Mouse (Mus musculus) spleen, postnatal 14 days (tissue): Measurements from ENCODE around the gene Ccl21b.
"Not testable (repeated sequence)": the region's sequence is repeated elsewhere in the genome, so short reads cannot be mapped to it uniquely, and the experiment has no call there.

Experiments
- DNase-seq, 2 experiments: peaks; one replicate each; pipeline ENCODE4 v3.0.0; 2021 to 2022; ENCODE audit warnings: low spot score in 2 of 2

The Ccl21b gene

DNA sequence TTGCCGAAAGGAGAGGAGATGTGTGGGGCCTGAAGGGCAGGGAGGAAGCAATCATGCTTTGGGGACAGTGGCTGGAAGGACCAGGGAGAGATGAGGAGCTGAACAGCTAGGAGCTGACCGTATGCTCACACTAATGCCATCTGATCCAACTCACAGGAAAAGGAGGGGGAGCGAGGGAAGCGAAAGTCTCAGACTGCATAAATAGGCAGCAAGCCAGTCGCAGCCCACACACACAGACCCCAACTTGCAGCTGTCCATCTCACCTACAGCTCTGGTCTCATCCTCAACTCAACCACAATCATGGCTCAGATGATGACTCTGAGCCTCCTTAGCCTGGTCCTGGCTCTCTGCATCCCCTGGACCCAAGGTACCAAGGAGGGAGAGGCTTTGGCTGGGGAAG, at the start of gene Ccl21b:
Gene Ccl21b (plus strand): TSS at position 301 of the 400 bp plus-strand sequence.
- DNase-seq = not testable (repeated sequence)

DNA sequence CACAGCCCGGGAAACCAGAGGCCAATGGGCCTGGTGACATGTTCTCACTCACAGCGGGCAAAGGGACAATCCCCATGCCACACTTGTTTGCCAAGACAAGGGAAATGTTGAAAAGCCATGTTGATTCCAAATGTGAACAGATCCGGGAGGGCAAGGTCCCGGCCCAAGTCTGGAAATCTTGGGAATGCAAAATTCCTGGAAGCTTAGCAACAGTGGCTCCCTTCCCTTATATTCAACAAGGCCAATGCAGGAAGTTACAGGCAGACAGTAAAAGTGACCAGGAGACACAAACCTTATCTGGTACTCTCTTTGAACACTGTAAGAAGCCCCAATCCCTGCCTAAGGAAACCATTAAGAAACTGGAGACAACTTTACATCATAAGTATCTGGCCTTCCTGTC, 15.2 kb upstream of the Ccl21b start, which contains the start of gene Gm10600:
Gene Gm10600 (plus strand): TSS at position 301 of the 400 bp plus-strand sequence.
- not testable (repeated sequence) for DNase-seq

DNA sequence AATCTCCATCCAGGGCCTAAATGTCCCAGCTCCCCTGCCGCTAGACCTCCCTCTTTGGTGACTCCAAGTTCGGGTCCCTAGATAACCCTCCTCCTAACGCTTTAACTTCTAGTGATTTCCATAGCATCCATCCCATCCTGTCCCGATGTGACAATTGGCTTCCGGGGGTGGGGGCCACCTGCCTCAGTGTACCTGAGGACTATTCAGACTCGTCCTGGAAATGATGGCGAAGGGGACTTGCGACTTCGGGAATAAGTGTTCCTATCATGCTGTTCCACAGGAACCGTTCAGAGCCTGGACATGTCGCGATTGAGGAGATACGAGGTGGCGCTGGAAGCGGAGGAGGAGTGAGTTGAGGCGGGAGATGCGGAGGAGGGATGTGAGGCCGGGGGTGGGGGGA, 38.4 kb downstream of the Ccl21b start, which contains the start of gene Gm21953:
Gene Gm21953 (plus strand): TSS at position 301 of the 400 bp plus-strand sequence.
- DNase-seq = not testable (repeated sequence)
